Mouse (Mus musculus) spleen, adult 12 weeks (tissue): ENCODE data around the gene 4933406M09Rik.

ENCODE experiments used
- DNase-seq: peaks from one replicate; pipeline ENCODE4 v3.0.0; 2022; ENCODE audit warnings: low spot score

The 4933406M09Rik gene

DNA sequence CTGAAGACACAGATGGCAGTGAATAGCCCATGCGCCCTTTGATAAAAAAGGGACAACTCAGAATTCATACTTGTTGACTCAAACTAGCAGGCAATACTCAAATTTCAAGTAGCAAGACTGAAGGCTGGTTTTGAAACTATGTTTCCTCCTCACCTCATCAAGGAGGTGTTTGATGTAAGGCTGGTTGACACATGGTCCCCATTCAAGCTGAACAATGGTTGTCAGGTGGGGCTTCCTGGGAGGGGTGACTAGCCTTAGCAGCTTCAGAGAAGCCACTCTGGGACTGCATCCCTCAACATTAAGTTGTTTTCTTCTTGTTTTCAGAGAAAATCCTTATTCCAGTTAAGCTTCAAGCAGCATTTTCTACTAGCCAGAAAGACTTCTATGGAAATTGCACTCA, at the start of gene 4933406M09Rik:
Gene 4933406M09Rik, plus strand, starts transcription at position 275 of the 400 bp plus-strand sequence.
- DNase-seq: no peak

DNA sequence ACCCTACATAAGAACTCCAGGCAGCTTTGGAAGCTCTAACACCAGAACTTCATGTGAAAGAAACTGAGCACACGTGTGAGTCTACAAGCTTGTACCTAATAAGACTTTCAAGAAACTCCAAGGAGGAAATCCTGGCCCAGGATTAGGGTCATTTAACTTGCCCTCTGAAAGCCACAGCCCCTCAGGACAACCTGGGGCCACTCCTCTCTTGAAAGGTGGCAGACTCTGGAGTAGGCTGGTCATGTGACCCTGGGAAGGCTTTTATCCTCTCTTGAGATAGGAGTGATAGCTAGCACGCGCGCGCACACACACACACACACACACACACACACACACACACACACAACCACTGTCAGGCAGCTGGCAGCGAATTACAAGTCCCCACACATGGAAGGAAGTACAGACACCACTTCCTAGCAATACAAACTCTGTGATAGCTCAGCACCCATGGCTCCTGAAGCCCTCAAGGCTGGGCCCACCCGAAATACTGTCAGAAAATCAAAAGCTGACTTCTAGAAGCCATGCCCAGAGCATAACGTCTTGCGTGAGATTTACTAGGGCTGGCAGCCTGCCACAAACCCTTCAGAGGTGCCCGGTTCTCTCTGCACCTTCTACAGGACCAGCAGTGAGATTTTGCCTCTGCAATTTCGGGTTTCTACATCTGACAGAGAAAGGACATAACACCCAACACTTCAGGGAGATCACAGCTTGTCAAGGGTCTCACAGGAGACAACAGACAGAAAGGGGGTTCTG, 48.6 kb upstream of the 4933406M09Rik start:
- no peak for DNase-seq

DNA sequence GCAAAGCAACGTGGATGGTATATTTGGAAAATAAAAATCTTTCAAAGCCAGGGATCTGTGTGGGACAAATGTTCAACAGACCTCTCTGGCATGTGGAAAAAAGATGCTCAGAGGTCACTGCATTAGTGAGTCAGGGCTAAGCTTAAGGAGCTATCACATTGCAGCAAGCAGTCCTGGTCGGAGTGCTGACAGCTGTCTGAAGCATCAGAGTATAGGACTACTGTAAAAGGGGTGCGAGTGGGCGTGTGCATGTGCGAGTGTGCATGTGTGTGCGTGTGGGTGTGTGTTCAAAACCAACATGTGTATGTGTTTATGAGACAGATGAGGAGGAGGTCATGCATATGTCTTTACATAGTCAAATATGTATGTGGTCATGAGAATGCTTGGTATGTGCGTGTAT, 46.6 kb upstream of the 4933406M09Rik start:
- DNase-seq: no peak

- no peak for DNase-seq
Measured at GRCm38 (mm10) chr1:134339757-134340619, 45.8 kb upstream of the 4933406M09Rik start.

- no peak for DNase-seq
Measured at GRCm38 (mm10) chr1:134341641-134342277, 44.0 kb upstream of the 4933406M09Rik start.

DNA sequence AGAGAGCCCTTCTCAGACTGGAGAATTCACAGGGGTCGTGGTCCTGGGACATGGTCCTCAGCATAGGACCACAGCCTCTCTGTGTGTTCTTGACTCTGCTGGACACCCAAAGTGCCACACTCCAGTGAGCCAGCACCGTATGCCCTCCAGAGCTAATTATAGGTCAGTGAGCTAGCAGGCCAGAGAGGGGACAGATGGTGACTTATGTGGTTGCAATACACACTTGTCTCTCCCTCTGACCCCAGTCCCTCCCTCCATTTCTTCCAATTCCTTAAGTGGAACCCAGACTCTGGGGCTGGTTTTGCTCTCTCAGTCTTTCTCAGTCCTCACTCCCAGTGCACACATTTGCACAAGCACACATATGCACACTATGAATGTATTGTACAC, 43.5 kb upstream of the 4933406M09Rik start:
- DNase-seq: no peak

GRCm38 (mm10) chr1:134342781-134343310, 42.9 kb upstream of the 4933406M09Rik start:
- no peak for DNase-seq

DNA sequence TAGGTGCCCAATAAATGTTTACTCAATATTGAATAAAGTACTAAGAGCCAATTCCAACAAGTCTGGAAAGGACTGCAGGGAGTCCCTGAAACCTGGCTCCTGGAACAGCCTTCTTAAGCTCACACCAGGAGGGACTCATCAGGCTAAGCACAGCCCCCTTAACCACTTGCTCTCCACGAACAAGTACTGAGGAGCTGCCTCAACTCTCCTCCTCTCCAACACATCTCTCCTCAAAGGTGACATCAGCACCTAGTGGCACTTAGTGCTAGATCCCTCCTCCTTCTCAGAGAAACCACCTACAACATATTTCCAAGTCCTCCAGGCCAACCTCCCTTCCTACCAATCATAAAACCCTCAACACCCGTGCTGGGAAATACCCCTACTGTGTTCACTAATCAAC, 42.2 kb upstream of the 4933406M09Rik start:
- no peak for DNase-seq

DNA sequence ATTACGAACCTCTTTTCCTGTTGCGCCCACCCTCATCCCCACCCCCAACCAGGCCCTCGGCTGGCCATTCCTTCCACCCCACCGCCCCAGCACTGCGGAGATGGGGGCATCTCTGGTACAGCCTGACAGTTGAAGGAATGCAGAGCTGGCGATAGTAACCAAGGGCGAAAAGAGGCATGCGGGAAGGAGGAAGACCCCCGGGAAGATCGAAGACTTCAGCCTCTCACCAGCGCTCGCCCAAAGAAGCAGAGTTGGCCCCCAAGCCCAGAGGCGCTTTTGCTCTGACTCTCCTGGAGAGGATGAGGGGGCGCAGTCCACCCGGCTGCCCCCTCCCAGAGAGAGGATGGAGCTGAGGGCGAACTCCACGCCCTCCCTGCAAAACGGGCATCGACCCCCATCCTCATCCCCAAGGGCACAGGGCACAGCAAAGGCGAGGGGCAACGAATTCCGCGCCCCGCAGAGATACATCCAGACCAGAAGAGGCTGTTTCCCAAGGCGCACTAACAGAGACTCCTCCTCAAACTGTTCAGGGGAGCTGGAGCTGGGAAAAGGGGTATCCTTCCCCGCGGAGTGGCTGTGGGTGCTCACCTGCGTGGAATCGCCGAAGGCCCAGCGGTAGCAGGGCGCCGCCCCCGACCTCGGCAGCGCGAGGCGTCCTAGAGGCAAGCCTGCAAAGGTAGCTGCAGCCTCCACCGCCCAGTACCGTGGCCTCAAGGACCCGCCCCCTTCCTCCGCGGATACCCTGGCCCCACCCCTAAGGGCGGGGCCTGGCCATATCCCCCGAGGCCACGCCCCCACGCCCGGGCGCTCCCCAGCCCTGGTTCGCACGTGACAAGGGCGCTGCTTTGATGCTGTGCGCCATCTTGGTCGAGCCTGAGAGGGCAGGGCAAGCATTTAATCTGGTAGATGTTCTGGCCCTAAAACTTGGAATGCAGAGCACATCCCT, 41.5 kb upstream of the 4933406M09Rik start:
- peak; percentile 66 for DNase-seq

GRCm38 (mm10) chr1:134345075-134345474, 40.7 kb upstream of the 4933406M09Rik start:
- DNase-seq: no peak

GRCm38 (mm10) chr1:134347791-134348190, 37.9 kb upstream of the 4933406M09Rik start:
- DNase-seq: no peak

GRCm38 (mm10) chr1:134353326-134353725, 32.4 kb upstream of the 4933406M09Rik start:
- no peak for DNase-seq

DNA sequence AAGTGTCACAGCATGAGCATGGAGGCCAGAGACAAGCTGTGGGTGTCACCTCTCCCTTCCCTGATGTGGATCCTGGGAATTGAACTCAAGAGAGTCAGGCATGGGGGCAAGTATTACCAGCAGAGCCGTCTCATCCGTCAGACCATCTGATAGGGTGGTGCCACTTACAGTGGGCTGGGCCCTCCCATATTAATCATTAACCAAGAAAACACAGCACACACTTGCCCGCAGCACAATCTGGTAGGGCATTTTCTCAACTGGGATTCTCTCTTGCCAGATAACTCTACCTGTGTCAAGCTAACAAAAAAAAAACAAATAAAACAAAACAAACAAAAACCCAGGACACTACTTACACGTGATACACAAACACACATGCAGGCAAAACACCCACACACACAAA, 28.3 kb upstream of the 4933406M09Rik start:
- DNase-seq: no peak

DNA sequence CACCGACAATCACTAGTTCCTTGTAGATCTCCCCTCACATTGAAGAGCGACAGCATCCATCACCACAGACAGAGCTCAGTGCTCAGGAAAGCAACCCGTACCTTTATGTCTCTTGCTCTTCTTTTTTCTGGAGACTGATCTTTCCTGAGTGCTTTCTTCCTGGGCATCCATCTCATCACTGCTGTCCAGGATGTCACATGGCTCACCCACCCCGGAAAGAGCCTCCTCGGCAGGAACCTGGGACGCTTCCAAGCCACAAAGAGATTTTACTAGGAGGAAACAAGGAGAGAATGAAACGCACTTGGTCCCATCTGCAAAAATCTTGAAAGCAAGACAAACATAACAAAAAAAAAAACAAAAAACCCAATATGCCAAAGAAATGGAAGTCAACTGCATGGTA, 25.1 kb upstream of the 4933406M09Rik start:
- no peak for DNase-seq

DNA sequence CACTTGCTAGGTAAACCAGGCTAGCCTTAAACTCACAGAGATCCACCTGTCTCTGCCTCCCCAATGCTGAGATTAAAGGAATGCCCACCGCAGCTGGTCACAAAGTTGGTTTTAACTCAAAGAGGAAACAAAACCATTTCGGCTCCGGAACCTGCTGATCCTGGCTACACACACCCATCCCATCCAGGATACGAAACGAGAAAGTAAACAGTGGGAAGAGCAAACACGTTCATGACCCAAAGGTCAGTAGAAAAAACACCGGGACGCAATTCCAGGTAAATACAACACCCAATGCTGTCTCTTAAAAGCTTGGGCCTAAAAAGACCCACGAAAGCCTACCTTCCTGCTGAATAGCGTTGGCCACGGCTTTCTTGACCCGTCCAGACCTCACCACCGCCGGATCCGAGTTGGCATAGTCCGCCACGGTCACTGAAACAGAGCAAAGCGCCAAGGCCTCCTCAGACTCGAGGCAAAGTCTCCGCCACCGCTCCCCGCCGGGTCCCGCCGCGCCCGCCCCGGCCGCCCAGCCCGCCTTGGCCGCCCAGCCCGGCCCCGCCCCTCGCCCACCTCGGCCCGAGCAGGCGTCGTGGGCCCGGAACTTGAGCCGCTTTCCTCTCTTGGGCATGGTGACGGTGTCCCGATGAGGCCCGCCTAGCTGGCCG, 24.4 kb upstream of the 4933406M09Rik start:
- DNase-seq: peak; percentile 12

DNA sequence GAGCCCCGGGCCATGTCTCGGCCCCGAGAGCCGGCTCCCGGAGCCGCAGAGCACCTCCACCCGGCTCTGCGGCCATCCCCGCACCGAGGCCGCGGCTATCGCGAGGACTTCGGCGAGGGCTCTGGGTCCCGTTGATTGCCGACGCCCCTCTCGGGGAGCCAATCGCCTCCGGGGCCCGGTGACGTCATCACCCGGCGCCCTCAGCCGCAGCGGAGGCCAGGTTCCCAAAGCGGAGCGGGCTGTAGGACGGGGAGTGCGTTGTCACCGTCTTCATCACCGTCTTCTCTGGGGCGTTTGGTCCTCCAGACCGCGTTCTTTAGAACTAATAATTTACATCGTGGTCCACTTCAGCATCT, 23.9 kb upstream of the 4933406M09Rik start, which contains the start of gene Tmem183a:
Gene Tmem183a, minus strand, starts transcription at position 123 of the 356 bp plus-strand sequence.
- DNase-seq: peak; percentile 96

DNA sequence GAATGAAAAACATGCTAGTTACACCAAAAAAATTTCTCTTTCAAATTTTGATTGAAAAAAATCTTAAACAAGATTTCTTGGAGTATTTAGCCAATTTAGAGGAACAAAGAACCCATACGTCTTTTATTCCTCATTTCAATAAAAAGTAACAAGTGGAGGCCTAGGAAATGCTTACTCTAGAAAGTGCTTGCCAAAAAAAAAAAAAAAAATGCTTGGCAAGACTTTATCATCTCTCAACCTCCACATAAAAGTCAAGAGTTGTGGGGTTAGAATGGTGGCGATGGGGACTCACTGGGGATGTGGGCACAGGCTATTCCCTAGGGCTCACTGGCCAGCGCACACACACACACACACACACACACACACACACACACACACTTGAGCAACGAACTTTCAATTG, 22.5 kb upstream of the 4933406M09Rik start:
- no peak for DNase-seq

- DNase-seq: no peak
Measured at GRCm38 (mm10) chr1:134365491-134365890, 20.2 kb upstream of the 4933406M09Rik start.

- peak; percentile 50 for DNase-seq
Measured at GRCm38 (mm10) chr1:134368777-134369337, 16.9 kb upstream of the 4933406M09Rik start.

DNA sequence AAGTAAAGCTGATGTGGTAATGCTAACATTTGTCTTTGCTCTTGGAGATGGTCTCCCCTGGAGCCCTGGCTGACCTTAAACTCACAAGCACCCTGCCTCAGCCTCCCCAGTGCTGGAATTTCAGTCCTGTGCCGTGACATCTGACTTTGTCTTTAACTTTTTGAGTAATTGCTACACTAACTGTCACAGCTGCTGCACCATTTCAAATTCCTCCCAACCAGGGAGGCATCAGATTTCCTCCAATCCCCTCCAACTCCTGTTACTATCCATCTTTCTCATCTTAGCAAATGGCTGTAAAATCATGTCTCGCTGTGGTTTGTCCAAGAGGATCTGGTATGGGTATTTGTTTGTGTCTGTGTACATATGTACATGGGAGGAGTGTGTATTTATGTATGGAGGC, 11.6 kb upstream of the 4933406M09Rik start:
- DNase-seq: no peak
